Mouse (Mus musculus): ENCODE data around the gene Gpr34. TPM values are rescaled to one million over a fixed set of nuclear protein-coding genes. Genes with fewer than 3 reads are reported as not detected.

The Gpr34 gene
- 3.2 and 3.7 TPM in 2 replicates for polyA plus RNA-seq (2016; fragmentation: Nextera tagmentation; extraction: Ambion mirVana)

DNA sequence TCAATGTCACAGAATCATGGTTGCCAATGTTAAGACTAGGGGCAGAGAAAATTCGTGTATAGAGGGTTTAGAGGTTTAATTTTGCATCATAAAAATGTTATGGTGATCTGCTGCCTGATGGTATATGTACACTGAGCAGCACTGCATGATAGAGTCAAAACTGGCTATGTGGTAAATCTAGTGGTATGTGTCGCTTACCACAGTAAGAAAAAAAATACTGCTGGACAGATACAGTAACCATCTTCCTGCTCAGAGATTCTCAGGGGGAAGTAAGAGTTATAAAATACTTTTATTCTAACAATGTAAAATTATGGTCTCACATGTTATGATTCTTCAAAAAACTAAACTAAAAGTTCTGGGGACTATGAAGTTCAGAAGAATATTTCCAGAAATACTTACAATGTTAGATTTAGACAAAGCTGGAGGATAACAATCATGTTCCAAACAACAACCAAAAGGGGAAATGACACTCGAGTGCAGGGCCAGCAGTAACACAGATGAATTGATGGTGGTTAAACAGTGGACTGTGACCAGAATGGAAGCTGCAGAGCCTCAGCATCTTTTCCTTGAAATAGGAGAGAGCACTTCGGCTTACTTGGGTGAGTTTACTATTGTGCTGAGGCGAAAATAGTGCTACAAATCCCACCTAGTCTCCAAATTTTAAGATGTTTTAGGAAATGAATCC lies at the start of gene Gpr34:
Gpr34 (plus strand) TSS at position 491 of the 685 bp plus-strand sequence.
- Histone ChIP-seq H3K4me1 (no peaks in the 10 kb centered on the region), H3K4me2 (replicated peaks) (no peak within 1 kb of the TSS), H3K9ac (no peak within 1 kb of the TSS), H3K27me3 (replicated peaks) (no peaks in the 10 kb centered on the region), H3K9me3 (no peaks in the 10 kb centered on the region), H3K36me3 (no peaks in the 10 kb centered on the region), H3K27ac (no peak within 1 kb of the TSS), H3K4me3 (no peak within 1 kb of the TSS)
- ATAC-seq (ENCODE audit: low FRiP score, low read depth): no peak
- WGBS: 70% methylated on average over 5 of the region's 5 CpGs

DNA sequence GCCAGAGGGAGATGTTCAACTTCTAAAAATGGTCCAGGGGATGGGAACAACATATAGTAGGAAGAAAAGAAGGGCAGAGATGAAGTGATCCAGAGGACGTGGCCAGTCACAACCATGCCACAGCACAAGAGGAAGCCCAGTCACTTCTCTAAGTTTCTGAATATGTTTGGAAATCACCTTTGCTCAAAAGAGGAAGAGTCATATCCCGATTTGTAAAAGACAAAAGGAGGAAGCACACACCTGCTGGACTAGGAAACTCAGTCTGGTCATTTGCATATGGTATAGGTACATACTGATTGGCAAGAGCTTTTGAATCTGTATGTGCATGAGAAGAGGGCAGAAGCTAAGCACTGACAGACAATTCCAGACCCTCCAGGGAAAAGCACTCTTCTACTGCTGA lies 32.5 kb upstream of the Gpr34 start:
- Histone ChIP-seq H3K9me3 (no peaks in the 10 kb centered on the region), H3K27ac (no peak overlapping the region), H3K4me3 (no peak overlapping the region), H3K36me3 (no peaks in the 10 kb centered on the region), H3K27me3 (replicated peaks) (no peaks in the 10 kb centered on the region), H3K9ac (no peak overlapping the region), H3K4me1 (no peaks in the 10 kb centered on the region), H3K4me2 (replicated peaks) (no peak overlapping the region)
- 75% methylated on average over 2 of the region's 2 CpGs for WGBS
- no peak for ATAC-seq (ENCODE audit: low FRiP score, low read depth)

DNA sequence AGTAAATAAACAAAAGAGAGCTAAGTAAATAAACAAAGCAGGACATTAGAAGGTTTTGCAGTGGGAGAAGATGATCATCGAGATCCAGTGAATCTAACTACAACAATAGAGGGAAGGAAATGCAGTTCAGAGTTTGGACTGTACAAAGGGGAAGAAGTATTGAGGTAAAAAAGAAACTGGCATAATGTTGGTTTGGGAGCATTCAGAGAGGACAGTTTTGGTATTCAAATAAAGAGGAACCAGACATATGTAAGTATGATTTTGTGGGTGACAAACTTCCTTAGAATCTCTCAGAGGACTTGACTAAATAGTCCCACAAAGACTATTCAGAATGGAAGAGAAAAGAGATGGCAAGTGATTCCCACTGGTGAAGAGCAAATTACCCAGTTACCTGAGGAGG lies 31.9 kb upstream of the Gpr34 start:
- Histone ChIP-seq H3K9ac (no peak overlapping the region), H3K27me3 (replicated peaks) (no peaks in the 10 kb centered on the region), H3K9me3 (no peaks in the 10 kb centered on the region), H3K4me1 (no peaks in the 10 kb centered on the region), H3K27ac (no peak overlapping the region), H3K4me2 (replicated peaks) (no peak overlapping the region), H3K4me3 (no peak overlapping the region), H3K36me3 (no peaks in the 10 kb centered on the region)
- no peak for ATAC-seq (ENCODE audit: low FRiP score, low read depth)
- WGBS: 73% methylated on average over 1 of the region's 1 CpGs

DNA sequence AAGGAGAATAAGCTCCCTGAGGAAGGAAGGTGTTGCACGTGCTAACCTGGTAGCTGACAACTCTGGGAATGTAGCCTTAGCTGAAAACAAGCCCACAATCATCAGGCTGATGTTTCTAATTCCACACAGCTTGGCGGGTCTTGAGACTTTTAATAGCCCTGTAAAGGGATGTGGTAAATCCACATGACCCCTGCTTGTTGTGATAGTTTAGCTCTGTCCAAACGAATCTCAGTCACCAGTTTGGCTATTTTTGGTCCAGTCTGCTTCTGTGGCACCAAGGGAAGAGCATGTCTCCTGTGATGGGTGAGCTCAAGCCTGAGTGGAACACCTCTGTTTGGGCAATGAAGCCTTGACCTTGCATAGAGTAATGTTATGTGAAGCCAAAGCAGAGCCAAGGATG lies 25.1 kb upstream of the Gpr34 start:
- ATAC-seq (ENCODE audit: low FRiP score, low read depth): no peak
- no peak overlapping the region for H3K27ac ChIP-seq
- H3K4me3 ChIP-seq: no peak overlapping the region
- no peak overlapping the region for H3K4me2 ChIP-seq (replicated peaks)
- no peak overlapping the region for H3K9ac ChIP-seq
- H3K9me3 ChIP-seq: no peaks in the 10 kb centered on the region
- 71% methylated on average over 3 of the region's 3 CpGs for WGBS
- H3K4me1 ChIP-seq: no peaks in the 10 kb centered on the region
- H3K27me3 ChIP-seq (replicated peaks): no peaks in the 10 kb centered on the region
- H3K36me3 ChIP-seq: no peaks in the 10 kb centered on the region

DNA sequence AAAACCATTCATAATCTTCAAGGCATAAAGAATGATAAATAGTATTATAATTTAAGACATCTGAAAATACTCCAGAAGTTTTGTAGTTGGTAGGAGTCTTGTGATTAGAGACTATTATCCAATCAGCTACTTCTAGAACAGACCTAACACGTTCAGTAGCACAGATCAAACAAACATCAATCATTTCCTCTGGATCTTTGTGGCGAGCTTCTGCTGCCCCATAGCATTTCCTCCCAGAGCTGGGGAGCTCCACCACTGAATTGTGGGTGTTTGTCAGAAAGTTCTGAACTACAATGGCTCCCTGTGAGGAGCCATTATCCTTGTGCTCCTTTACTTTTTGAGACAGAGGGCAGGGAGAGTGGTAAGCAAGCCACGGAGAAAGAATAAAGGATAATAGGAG lies 24.1 kb upstream of the Gpr34 start:
- WGBS: 50% methylated on average over 3 of the region's 3 CpGs
- H3K36me3 ChIP-seq: no peaks in the 10 kb centered on the region
- H3K9me3 ChIP-seq: no peaks in the 10 kb centered on the region
- no peaks in the 10 kb centered on the region for H3K27me3 ChIP-seq (replicated peaks)
- ATAC-seq (ENCODE audit: low FRiP score, low read depth): no peak
- H3K27ac ChIP-seq: no peak overlapping the region
- no peak overlapping the region for H3K9ac ChIP-seq
- H3K4me1 ChIP-seq: no peaks in the 10 kb centered on the region
- H3K4me3 ChIP-seq: no peak overlapping the region
- H3K4me2 ChIP-seq (replicated peaks): no peak overlapping the region

DNA sequence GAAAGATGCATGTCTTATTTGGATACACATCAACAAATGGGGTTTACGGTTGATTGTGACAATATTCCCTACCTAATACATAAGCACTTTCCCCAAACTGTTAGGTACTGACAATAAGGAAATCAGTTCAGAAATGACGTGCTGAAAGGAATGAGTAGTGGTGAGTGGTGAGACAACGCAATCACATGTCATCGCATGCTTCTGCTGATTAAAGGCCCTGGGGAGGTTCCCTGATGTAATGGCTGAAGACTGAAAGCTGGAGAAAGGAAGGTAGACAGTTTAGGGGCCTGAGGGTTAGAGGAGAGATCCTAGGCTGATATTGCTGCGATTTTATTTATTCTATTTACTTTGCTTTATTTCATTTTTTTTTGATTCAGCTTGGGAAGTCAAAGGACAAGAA lies 20.8 kb upstream of the Gpr34 start:
- Histone ChIP-seq H3K4me3 (no peak overlapping the region), H3K36me3 (no peaks in the 10 kb centered on the region; the same call in 1 of the 2 replicates), H3K4me2 (replicated peaks) (no peak overlapping the region), H3K27me3 (replicated peaks) (no peaks in the 10 kb centered on the region), H3K27ac (no peak overlapping the region), H3K9ac (no peak overlapping the region), H3K4me1 (no peaks in the 10 kb centered on the region), H3K9me3 (no peaks in the 10 kb centered on the region)
- ATAC-seq (ENCODE audit: low FRiP score, low read depth): no peak
- WGBS: 92% methylated on average over 5 of the region's 5 CpGs

DNA sequence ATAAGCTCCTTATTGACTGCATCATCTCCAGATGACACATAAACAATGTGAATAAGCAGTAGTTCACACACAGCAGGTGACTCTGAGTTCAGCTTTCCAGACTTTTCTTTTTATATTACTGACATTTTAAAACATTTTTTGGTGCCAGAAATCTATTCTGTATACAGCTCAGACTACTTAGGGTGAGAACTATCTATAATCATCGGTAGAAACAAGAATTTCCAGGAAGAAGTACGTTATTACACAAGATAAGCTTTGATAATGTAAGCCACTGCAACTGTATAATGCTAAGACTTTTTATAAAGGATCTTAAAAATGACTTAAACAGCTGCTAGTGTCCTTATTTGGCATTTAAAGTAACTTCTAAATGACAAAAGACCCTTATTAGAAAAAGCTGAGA lies 19.8 kb upstream of the Gpr34 start:
- no peak for ATAC-seq (ENCODE audit: low FRiP score, low read depth)
- WGBS: 89% methylated on average over 2 of the region's 2 CpGs
- no peak overlapping the region for H3K4me3 ChIP-seq
- H3K27me3 ChIP-seq (replicated peaks): no peaks in the 10 kb centered on the region
- no peaks in the 10 kb centered on the region for H3K9me3 ChIP-seq
- H3K9ac ChIP-seq: no peak overlapping the region
- no peaks in the 10 kb centered on the region for H3K4me1 ChIP-seq
- H3K27ac ChIP-seq: no peak overlapping the region
- no peak overlapping the region for H3K4me2 ChIP-seq (replicated peaks)
- H3K36me3 ChIP-seq: no peaks in the 10 kb centered on the region; the same call in 1 of the 2 replicates

DNA sequence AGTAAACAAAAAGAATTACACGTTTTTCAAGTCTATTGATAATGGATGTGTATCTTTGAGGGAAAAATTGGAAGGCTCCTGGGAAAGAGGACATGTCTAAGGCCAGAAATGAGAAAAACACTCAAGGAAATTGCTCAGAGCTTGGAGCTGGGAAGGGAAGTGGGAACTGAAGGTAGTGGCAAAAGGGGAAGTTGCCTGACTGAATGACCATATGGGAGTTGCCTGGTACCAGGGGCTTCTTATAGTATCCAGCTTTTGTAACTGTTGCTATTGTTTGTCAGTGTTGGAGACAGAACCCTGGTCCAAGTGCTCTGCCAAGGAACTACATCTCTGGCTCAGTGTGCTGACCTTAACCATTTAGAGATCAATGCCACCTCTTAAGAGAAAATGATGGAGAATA lies 15.2 kb upstream of the Gpr34 start:
- no peaks in the 10 kb centered on the region; the same call in 1 of the 2 replicates for H3K36me3 ChIP-seq
- no peak overlapping the region for H3K27ac ChIP-seq
- H3K9me3 ChIP-seq: no peaks in the 10 kb centered on the region
- no peak for ATAC-seq (ENCODE audit: low FRiP score, low read depth)
- H3K9ac ChIP-seq: no peak overlapping the region
- H3K4me3 ChIP-seq: no peak overlapping the region
- no peaks in the 10 kb centered on the region for H3K27me3 ChIP-seq (replicated peaks)
- H3K4me1 ChIP-seq: no peaks in the 10 kb centered on the region
- H3K4me2 ChIP-seq (replicated peaks): no peak overlapping the region
- WGBS: 67% methylated on average over 1 of the region's 1 CpGs

DNA sequence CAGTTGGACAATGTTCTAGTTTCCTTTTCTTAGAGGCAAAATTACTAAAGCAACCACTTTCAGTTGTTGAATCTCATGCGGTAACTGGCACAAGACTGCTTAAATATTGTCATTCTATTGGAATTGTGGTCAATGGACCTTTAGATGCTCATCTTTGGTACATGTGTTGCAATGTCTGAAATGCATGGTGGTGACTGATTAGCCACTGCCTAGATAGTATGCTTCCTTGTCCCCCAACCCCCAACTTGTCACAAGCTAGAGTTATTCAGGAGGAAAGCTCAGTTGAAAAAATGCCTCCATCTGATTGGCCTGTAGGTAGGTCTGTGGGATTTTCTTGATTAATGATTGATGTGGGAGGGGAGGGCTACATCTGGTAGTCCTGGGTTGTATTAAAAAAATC lies 14.6 kb upstream of the Gpr34 start:
- H3K27me3 ChIP-seq (replicated peaks): no peaks in the 10 kb centered on the region
- H3K4me2 ChIP-seq (replicated peaks): no peak overlapping the region
- H3K27ac ChIP-seq: no peak overlapping the region
- no peak for ATAC-seq (ENCODE audit: low FRiP score, low read depth)
- H3K36me3 ChIP-seq: no peaks in the 10 kb centered on the region; the same call in 1 of the 2 replicates
- no peak overlapping the region for H3K9ac ChIP-seq
- no peak overlapping the region for H3K4me3 ChIP-seq
- no peaks in the 10 kb centered on the region for H3K9me3 ChIP-seq
- no peaks in the 10 kb centered on the region for H3K4me1 ChIP-seq
- WGBS: 88% methylated on average over 1 of the region's 1 CpGs

DNA sequence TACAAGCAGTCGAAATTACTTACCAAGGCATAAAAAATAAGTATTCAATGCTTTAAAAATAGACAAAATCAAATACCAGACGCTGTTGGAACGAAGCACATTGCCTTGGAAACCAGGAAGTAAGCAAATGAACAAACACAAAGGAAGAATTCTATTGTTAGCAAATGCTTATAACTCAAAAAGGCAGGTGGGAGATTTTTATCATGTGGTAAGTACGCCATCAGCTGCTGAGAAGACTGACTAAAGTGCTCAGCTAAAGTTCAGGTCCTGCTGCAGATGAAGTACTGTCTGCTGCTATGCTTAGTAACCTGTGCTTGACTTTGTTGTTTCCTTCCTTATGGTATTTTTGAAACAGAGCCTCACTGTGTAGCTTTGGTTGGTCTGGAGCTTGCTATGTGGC lies 13.4 kb upstream of the Gpr34 start:
- Histone ChIP-seq H3K36me3 (no peaks in the 10 kb centered on the region), H3K4me3 (no peak overlapping the region), H3K9me3 (no peaks in the 10 kb centered on the region), H3K27me3 (replicated peaks) (no peaks in the 10 kb centered on the region), H3K4me2 (replicated peaks) (no peak overlapping the region), H3K27ac (no peak overlapping the region), H3K9ac (no peak overlapping the region), H3K4me1 (no peaks in the 10 kb centered on the region)
- 83% methylated on average over 4 of the region's 4 CpGs for WGBS
- no peak for ATAC-seq (ENCODE audit: low FRiP score, low read depth)

DNA sequence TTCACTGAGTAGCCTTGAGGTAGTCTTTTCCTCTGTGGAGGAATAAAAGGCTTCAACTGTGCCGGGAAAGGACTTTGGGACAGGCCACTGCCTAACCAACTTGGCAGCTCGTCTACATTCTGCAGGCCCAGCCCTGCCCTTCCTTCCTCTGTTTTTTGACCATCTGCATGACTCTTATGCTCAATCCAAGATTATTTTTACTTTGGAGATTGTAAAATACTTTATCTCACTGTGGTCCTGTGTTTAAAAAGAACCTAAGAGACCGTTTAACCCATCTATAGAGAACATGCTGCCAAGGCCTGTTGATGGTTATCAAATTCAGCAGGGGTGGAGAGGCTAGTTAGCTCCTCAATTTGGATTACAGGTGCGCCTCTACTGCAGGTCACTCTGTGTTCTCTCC lies 10.4 kb upstream of the Gpr34 start:
- Histone ChIP-seq H3K4me1 (no peaks in the 10 kb centered on the region), H3K9ac (no peak overlapping the region), H3K4me3 (no peak overlapping the region), H3K27ac (no peak overlapping the region), H3K36me3 (no peaks in the 10 kb centered on the region), H3K4me2 (replicated peaks) (no peak overlapping the region), H3K9me3 (no peaks in the 10 kb centered on the region), H3K27me3 (replicated peaks) (no peaks in the 10 kb centered on the region)
- ATAC-seq (ENCODE audit: low FRiP score, low read depth): no peak
- WGBS: 89% methylated on average over 4 of the region's 4 CpGs

DNA sequence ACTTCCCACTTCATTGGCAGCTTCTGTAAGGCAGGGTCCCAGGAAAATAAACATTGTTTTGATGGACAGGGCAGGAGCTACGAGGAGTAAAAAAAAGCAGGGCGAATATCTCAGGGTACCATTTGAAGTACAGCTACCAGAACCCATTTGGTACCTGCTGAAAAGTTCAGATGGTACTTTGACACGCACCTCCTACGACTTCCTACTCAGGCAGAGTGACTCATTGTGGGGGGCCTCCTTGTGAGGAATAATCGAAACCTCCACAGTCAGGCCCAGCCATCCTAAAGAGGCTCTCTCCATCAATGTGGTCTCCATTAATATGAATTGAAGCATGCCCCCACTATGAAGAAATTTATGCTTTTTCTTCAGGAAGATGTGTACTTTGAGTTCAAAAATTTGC lies 9.2 kb upstream of the Gpr34 start:
- 81% methylated on average over 5 of the region's 5 CpGs for WGBS
- ATAC-seq (ENCODE audit: low FRiP score, low read depth): no peak
- no peaks in the 10 kb centered on the region for H3K27me3 ChIP-seq (replicated peaks)
- H3K4me1 ChIP-seq: no peaks in the 10 kb centered on the region
- no peak overlapping the region for H3K27ac ChIP-seq
- no peaks in the 10 kb centered on the region for H3K36me3 ChIP-seq
- no peak overlapping the region for H3K9ac ChIP-seq
- H3K9me3 ChIP-seq: no peaks in the 10 kb centered on the region
- H3K4me2 ChIP-seq (replicated peaks): no peak overlapping the region
- no peak overlapping the region for H3K4me3 ChIP-seq

DNA sequence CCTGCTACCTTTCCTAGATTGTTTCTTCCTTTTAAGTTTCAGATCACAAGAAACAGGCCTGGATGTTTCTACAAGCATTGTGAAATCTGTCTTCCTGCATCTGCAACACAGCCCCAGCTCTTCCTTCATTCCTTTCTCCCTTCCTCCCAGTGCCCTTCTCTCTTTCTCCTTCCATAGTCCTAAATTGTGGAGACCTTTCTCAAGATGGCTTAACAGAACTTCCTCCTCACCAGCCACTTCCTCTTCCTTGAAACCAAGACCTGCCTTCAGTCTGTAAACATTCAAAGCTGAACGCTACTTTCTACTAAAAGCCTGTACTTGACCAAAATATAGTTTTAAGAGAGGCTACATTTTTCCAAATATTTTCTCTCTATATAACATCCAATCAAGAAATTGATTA lies 4.5 kb downstream of the Gpr34 start:
- WGBS: 94% methylated on average over 1 of the region's 1 CpGs
- H3K9me3 ChIP-seq: no peaks in the 10 kb centered on the region
- no peaks in the 10 kb centered on the region for H3K4me1 ChIP-seq
- no peak overlapping the region for H3K4me2 ChIP-seq (replicated peaks)
- no peaks in the 10 kb centered on the region for H3K36me3 ChIP-seq
- no peak overlapping the region for H3K4me3 ChIP-seq
- H3K9ac ChIP-seq: no peak overlapping the region
- ATAC-seq (ENCODE audit: low FRiP score, low read depth): no peak
- no peaks in the 10 kb centered on the region for H3K27me3 ChIP-seq (replicated peaks)
- no peak overlapping the region for H3K27ac ChIP-seq

All from neural tube, embryonic 12.5 days (tissue).